Mouse (Mus musculus) CH12.LX (cell line): ENCODE measurements at regions not wholly inside any gene's neighbourhood (a gene's known extent, or its start where the extent isn't known, plus 50 kb on each side); places are given as distances from the start of the nearest gene placed in this dataset.

Experiments
- DNase-seq: peaks from one replicate; pipeline ENCODE4 v3.0.0-alpha.2; 2013; ENCODE audit errors: extremely low read depth
- H3K27ac ChIP-seq: 2 replicates; pipeline ENCODE4 v1.5.1; 2012; ENCODE audit warnings: low read depth, mild to moderate bottlenecking, control low read depth, moderate library complexity; ENCODE audit not compliant: insufficient read depth
- H3K27me3 ChIP-seq: replicated peaks from 2 replicates; pipeline ENCODE3; 2012; ENCODE audit warnings: inconsistent platforms
- H3K36me3 ChIP-seq, 2 experiments: replicated peaks in 1 of 2; 2 replicates each; pipeline versions ENCODE3 to v1.6.1; 2012; ENCODE audit warnings: inconsistent platforms in 1 of 2, low read length in 1 of 2, mild to moderate bottlenecking in 1 of 2, mixed read lengths in 1 of 2, moderate library complexity in 1 of 2; ENCODE audit not compliant: control insufficient read depth in 1 of 2, insufficient read depth in 1 of 2
- H3K4me1 ChIP-seq, 2 experiments: 2 replicates each; pipeline ENCODE4 v1.6.1; 2012; ENCODE audit warnings: inconsistent platforms in 1 of 2, moderate library complexity in 1 of 2; ENCODE audit not compliant: insufficient read depth in 2 of 2, control insufficient read depth in 1 of 2
- H3K4me2 ChIP-seq: 2 replicates; pipeline ENCODE4 v1.6.1; 2012; ENCODE audit warnings: low read depth, mild to moderate bottlenecking, control low read depth; ENCODE audit not compliant: poor library complexity, insufficient read depth, severe bottlenecking
- H3K4me3 ChIP-seq, 3 experiments: fragments of 150-350 bp in 1 of 3; sonication (generic) in 1 of 3; replicated peaks in 1 of 3; 2 replicates each; pipeline versions ENCODE3 to v1.5.1; 2011 to 2012; ENCODE audit warnings: low read depth in 2 of 3, low read length in 2 of 3, mild to moderate bottlenecking in 2 of 3, moderate library complexity in 2 of 3, control low read depth in 1 of 3, improper control_type of control experiment in 1 of 3, inconsistent platforms in 1 of 3, mixed read lengths in 1 of 3; ENCODE audit not compliant: poor library complexity in 1 of 3
- H3K79me2 ChIP-seq: replicated peaks from 2 replicates; pipeline ENCODE4 v1.6.1; 2012; ENCODE audit warnings: mild to moderate bottlenecking, moderate library complexity; ENCODE audit not compliant: control insufficient read depth, poor library complexity, insufficient read depth, severe bottlenecking; ENCODE audit errors: extremely low read depth
- H3K9ac ChIP-seq: 2 replicates; pipeline ENCODE4 v1.6.1; 2012; ENCODE audit warnings: low read depth, mild to moderate bottlenecking, control low read depth, moderate library complexity; ENCODE audit not compliant: insufficient read depth
- H3K9me3 ChIP-seq: replicated peaks from 2 replicates; pipeline ENCODE3; 2012; ENCODE audit warnings: low read length, inconsistent platforms, mixed read lengths
- HCFC1 ChIP-seq: IDR thresholded peaks from 2 replicates; pipeline ENCODE4 v1.6.1; 2012; ENCODE audit warnings: low read depth, mild to moderate bottlenecking, inconsistent platforms, low read length, improper control_type of control experiment
- MAZ ChIP-seq: IDR thresholded peaks from 2 replicates; pipeline ENCODE4 v1.6.1; 2012; ENCODE audit warnings: low read depth, mild to moderate bottlenecking, inconsistent platforms, low read length, improper control_type of control experiment, moderate library complexity
- POLR2A ChIP-seq: IDR thresholded peaks from 2 replicates; pipeline ENCODE4 v1.6.1; 2011; ENCODE audit warnings: low read depth, mild to moderate bottlenecking, improper control_type of control experiment, low read length
- RAD21 ChIP-seq: IDR thresholded peaks from 2 replicates; pipeline ENCODE4 v1.6.1; 2011; ENCODE audit warnings: low read depth, mild to moderate bottlenecking, low read length, improper control_type of control experiment, moderate library complexity
- UBTF ChIP-seq: IDR thresholded peaks from 2 replicates; pipeline ENCODE4 v1.6.1; 2012; ENCODE audit warnings: low read depth, mild to moderate bottlenecking, inconsistent platforms, low read length, improper control_type of control experiment, moderate library complexity
- ZNF384 ChIP-seq: IDR thresholded peaks from 2 replicates; pipeline ENCODE4 v1.6.1; 2012; ENCODE audit warnings: low read depth, low read length, improper control_type of control experiment, inconsistent platforms
- dilution Hi-C: fragments of 300-500 bp; cut with MboI; formaldehyde crosslinking; loops from 2 replicates; pipeline ENCODE4 v1.14.3; 2020; ENCODE audit warnings: low sequenced_read_pairs; ENCODE audit not compliant: extremely low pct_unique_long_range_greater_than_20kb, extremely low pct_ligation_motif_present
- in situ Hi-C: fragments of 300-500 bp; cut with MboI; formaldehyde crosslinking; loops from 3 replicates; pipeline ENCODE4 v1.14.3; 2019; ENCODE audit warnings: low sequenced_read_pairs, low pct_ligation_motif_present, low pct_unique_long_range_greater_than_20kb, mixed read lengths

DNA sequence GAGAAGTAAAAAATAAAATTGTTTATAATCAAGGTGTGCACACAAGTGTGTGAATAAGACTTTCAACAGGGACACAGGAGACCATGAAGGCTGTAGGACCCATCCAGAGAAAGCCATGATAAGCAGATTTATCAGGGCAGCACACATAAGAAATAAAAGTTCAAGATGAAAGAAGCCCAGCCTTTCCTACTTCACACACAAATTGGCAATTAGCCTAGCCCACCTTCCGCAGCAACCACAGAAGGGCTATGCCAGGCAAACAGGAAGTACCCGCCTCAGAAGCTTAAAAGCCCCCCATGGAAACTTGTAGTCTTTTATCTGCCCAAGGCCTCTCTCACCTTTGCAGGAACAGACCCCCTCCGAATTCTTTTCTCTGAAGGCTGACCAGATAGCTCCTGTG, 77.5 kb upstream of the Eomes start:
- Histone ChIP-seq H3K4me1 (peaks cover 7 to 10% of the 10 kb centered on the region in 2 experiments), H3K27ac (no peak overlapping the region), H3K4me3 (no peak overlapping the region), H3K9ac (no peak overlapping the region), H3K79me2 (no peaks in the 10 kb centered on the region), H3K27me3 (no peaks in the 10 kb centered on the region), H3K36me3 (peaks cover 0 to 3% of the 10 kb centered on the region in 2 experiments), H3K4me2 (no peak overlapping the region), H3K9me3 (no peaks in the 10 kb centered on the region)
- in situ Hi-C loops: no loop called here
- dilution Hi-C loops: no loop called here
- TF ChIP-seq MAZ (no peak), UBTF (no peak), RAD21 (no peak), HCFC1 (no peak), POLR2A (no peak)
- DNase-seq: no peak

- H3K27ac ChIP-seq: no peak overlapping the region
- H3K27me3 ChIP-seq: no peaks in the 10 kb centered on the region
- dilution Hi-C loops: no loop called here
- in situ Hi-C loops: no loop called here
- H3K36me3 ChIP-seq: peaks cover 0 to 3% of the 10 kb centered on the region in 2 experiments
- peak overlapping the region in 1 of 3 experiments; percentile 6 for H3K4me3 ChIP-seq
- H3K9ac ChIP-seq: no peak overlapping the region
- TF ChIP-seq HCFC1 (no peak), ZNF384 (no peak)
- DNase-seq: no peak
- H3K4me1 ChIP-seq: peaks cover 7 to 9% of the 10 kb centered on the region in 2 experiments
- H3K4me2 ChIP-seq: no peak overlapping the region
- no peaks in the 10 kb centered on the region for H3K79me2 ChIP-seq
- no peaks in the 10 kb centered on the region for H3K9me3 ChIP-seq
Observed at GRCm38 (mm10) chr9:118401170-118401569, 76.8 kb upstream of the Eomes start.

- H3K4me2 ChIP-seq: no peak overlapping the region
- H3K27ac ChIP-seq: no peak overlapping the region
- H3K4me1 ChIP-seq: peaks cover 0 to 5% of the 10 kb centered on the region in 2 experiments; a peak in 2 of 4 replicates
- no peaks in the 10 kb centered on the region for H3K27me3 ChIP-seq
- peaks cover 0 to 3% of the 10 kb centered on the region in 2 experiments for H3K36me3 ChIP-seq
- H3K79me2 ChIP-seq: no peaks in the 10 kb centered on the region
- no peak overlapping the region for H3K9ac ChIP-seq
- H3K9me3 ChIP-seq: no peaks in the 10 kb centered on the region
- H3K4me3 ChIP-seq: no peak overlapping the region
- DNase-seq: no peak
- dilution Hi-C loops: no loop called here
- in situ Hi-C loops: no loop called here
- TF ChIP-seq UBTF: no peak
Observed at GRCm38 (mm10) chr9:118404867-118405266, 73.1 kb upstream of the Eomes start.
